Mouse (Mus musculus) liver, adult 2 months (tissue): ENCODE data around the gene Oas2. TPM values are rescaled to one million over a fixed set of nuclear protein-coding genes. Genes with fewer than 3 reads are reported as not detected.
A peak's percentile ranks its signal among the peaks of the same experiment; 100 is the strongest.

Source experiments
- DNase-seq: peaks from one replicate; pipeline ENCODE4 v3.0.0-alpha.2; 2011; ENCODE audit warnings: low read depth, low spot score; ENCODE audit errors: extremely low read depth
- H3K27ac ChIP-seq: fragments of 200-500 bp; replicated peaks from 2 replicates; pipeline ENCODE4 v1.5.1; 2012; ENCODE audit warnings: low read depth, mild to moderate bottlenecking, control low read depth, inconsistent platforms, low read length; ENCODE audit not compliant: insufficient read depth
- H3K27me3 ChIP-seq: fragments of 200-500 bp; 2 replicates; pipeline ENCODE4 v1.6.1; 2012; ENCODE audit warnings: mild to moderate bottlenecking, moderate library complexity, low read length, inconsistent platforms; ENCODE audit not compliant: control insufficient read depth, insufficient read depth
- H3K36me3 ChIP-seq: fragments of 200-500 bp; 2 replicates; pipeline ENCODE4 v1.6.1; 2012; ENCODE audit warnings: low read length, inconsistent platforms; ENCODE audit not compliant: control insufficient read depth, insufficient read depth
- H3K4me1 ChIP-seq: fragments of 200-500 bp; 2 replicates; pipeline ENCODE4 v1.6.1; 2011; ENCODE audit warnings: low read length; ENCODE audit not compliant: control insufficient read depth, insufficient read depth
- H3K4me3 ChIP-seq: fragments of 200-500 bp; 2 replicates; pipeline ENCODE4 v1.5.1; 2011; ENCODE audit warnings: low read depth, mild to moderate bottlenecking, control low read depth, low read length, moderate library complexity; ENCODE audit not compliant: insufficient read depth
- H3K79me2 ChIP-seq: fragments of 200-500 bp; 2 replicates; pipeline ENCODE4 v1.6.1; 2012; ENCODE audit warnings: inconsistent platforms, mild to moderate bottlenecking, low read length, moderate library complexity; ENCODE audit not compliant: control insufficient read depth, insufficient read depth
- H3K9ac ChIP-seq: fragments of 200-500 bp; 2 replicates; pipeline ENCODE4 v1.6.1; 2012; ENCODE audit warnings: low read depth, mild to moderate bottlenecking, control low read depth, inconsistent platforms, low read length
- CTCF ChIP-seq: fragments of 200-500 bp; IDR thresholded peaks from 2 replicates; pipeline ENCODE4 v1.5.1; 2011; ENCODE audit warnings: low read depth, low read length, control low read depth
- POLR2A ChIP-seq: fragments of 200-500 bp; IDR thresholded peaks from 2 replicates; pipeline ENCODE4 v1.6.1; 2011; ENCODE audit warnings: low read length, control low read depth; ENCODE audit not compliant: insufficient read depth; ENCODE audit errors: extremely low read depth
- WGBS: fragments of 180-500 bp; shearing (Covaris S2); methylation state at CpG from one replicate; pipeline ENCODE4 v1.1.7; 2018; 5-methylcytosine and 5-hydroxymethylcytosine counted together
- polyA plus RNA-seq: library from polyadenylated mRNA; depleted of rRNA; stranded (reverse); fragments of >200 nt; gene quantifications from 2 replicates; pipeline ENCODE4 v1.2.3, GENCODE M21; 2012
- total RNA-seq: library from RNA; depleted of rRNA; stranded (reverse); fragments of >200 nt; gene quantifications from 2 replicates; pipeline ENCODE4 v1.2.3, GENCODE M21; 2014

The Oas2 gene
- total and polyA plus RNA-seq, 2 experiments, result 1.8 to 5.4 TPM

GRCm38 (mm10) chr5:120729319-120729718 lies 20.3 kb downstream of the Oas2 start:
- TF ChIP-seq POLR2A, result no peak
- TF ChIP-seq CTCF, result no peak
- Histone ChIP-seq H3K36me3 (no peaks in the 10 kb centered on the region), H3K9ac (no peak overlapping the region), H3K4me1 (no peaks in the 10 kb centered on the region), H3K27me3 (0 out of 2 replicates have a peak, but pooled peaks cover 2% of the 10 kb centered on the region), H3K27ac (no peak overlapping the region), H3K4me3 (no peak overlapping the region), H3K79me2 (no peaks in the 10 kb centered on the region)
- WGBS, result 70% methylated on average over 10 of the region's 10 CpGs
- no peak for DNase-seq

- 66% methylated on average over 12 of the region's 12 CpGs for WGBS
- Histone ChIP-seq H3K4me3 (no peak overlapping the region), H3K9ac (no peak overlapping the region), H3K27me3 (0 out of 2 replicates have a peak, but pooled peaks cover 2% of the 10 kb centered on the region), H3K27ac (no peak overlapping the region), H3K79me2 (no peaks in the 10 kb centered on the region), H3K4me1 (no peaks in the 10 kb centered on the region), H3K36me3 (no peaks in the 10 kb centered on the region)
- no peak for TF ChIP-seq CTCF
- no peak for DNase-seq
Observed at GRCm38 (mm10) chr5:120725811-120726455, 23.7 kb downstream of the Oas2 start.

DNA sequence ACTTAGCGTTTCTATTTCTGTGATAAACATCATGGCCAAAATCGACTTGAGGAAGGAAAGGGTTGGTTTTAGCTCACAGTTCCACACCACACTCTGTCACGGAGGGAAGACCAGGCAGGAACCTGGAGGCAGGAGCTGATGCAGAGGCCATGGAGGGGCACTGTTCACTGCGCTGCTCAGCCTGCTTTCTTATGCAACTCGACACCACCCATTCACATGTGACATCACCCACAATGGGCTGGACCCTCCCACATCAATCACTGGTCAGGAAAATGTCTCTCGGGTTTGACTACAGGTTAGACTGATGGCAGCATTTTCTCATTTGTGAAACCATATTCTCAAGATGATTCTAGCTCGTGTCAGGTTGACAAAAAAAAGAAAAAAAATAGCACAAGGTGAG lies 28.6 kb downstream of the Oas2 start:
- Histone ChIP-seq H3K4me1 (no peaks in the 10 kb centered on the region), H3K9ac (no peak overlapping the region), H3K4me3 (no peak overlapping the region), H3K27me3 (no peaks in the 10 kb centered on the region), H3K79me2 (no peaks in the 10 kb centered on the region), H3K27ac (no peak overlapping the region), H3K36me3 (no peaks in the 10 kb centered on the region)
- TF ChIP-seq CTCF, result no peak
- no peak for TF ChIP-seq POLR2A
- WGBS, result 47% methylated on average over 7 of the region's 7 CpGs
- no peak for DNase-seq

DNA sequence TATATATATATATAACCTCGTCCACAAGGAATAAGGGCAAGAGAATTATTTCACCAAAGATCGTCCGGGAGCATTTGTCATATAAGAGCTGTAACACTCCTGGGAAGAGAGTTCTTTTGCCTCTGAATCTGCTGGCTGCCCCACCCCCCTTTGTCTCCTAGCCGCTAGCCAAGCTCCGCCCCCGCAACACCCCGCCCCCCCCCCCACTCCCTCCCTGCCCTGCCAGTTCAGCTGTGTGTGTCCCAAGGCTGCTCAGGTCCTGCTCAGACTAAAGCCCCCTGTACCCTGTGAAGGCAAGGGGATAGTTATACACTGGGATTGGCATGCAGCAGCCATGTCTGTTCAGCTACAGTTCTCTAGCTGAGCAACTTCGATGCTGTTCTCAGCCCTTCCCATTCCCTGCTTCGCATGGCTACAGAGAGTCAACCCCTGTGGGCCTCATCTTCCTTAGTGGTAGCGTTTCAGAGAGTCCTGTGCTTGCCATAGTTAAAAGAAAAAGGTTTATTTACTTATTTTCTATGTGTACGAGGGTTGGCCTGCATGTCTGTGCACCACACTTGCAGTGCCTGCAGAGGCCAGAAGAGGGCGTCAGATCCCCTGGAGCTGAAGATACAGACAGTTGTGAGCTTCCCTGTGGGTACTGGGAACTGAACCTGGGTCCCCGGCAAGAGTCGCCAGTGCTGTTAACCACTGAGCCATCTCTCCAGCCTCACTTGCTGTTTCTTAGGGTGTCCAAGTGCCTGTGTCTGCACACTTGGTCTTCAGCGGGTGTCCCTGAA lies 30.9 kb downstream of the Oas2 start:
- Histone ChIP-seq H3K79me2 (no peaks in the 10 kb centered on the region), H3K27me3 (no peaks in the 10 kb centered on the region), H3K4me1 (no peaks in the 10 kb centered on the region), H3K27ac (no peak overlapping the region), H3K9ac (no peak overlapping the region), H3K36me3 (no peaks in the 10 kb centered on the region), H3K4me3 (no peak overlapping the region)
- TF ChIP-seq POLR2A (no peak), CTCF (0 out of 2 replicates have a peak, but pooled peaks have one; percentile 6)
- 55% methylated on average over 15 of the region's 15 CpGs for WGBS
- no peak for DNase-seq

DNA sequence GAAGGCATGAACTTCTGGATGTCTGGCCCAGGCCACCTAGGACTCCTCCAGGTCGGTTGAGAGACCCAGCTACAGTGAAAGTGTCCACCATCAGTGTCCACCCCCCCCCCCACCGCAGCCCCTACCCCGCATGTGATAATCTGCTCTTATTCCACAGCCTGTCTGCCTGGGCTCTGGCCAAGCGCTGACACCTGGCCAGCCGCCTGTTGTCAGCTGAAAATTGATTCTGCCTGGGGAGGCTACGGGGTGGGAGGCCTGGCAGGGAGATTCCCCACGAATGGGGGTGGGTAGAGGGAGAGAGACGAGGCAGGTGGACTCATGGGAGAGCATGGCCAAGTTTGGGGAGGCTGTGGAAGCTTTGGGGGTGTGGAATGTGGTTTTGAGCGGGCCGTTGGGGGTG lies 32.5 kb downstream of the Oas2 start:
- Histone ChIP-seq H3K4me1 (no peaks in the 10 kb centered on the region), H3K4me3 (no peak overlapping the region), H3K36me3 (no peaks in the 10 kb centered on the region), H3K9ac (no peak overlapping the region), H3K27ac (no peak overlapping the region), H3K79me2 (no peaks in the 10 kb centered on the region), H3K27me3 (no peaks in the 10 kb centered on the region)
- no peak for TF ChIP-seq CTCF
- TF ChIP-seq POLR2A, result no peak
- DNase-seq, result no peak
- WGBS, result 63% methylated on average over 10 of the region's 10 CpGs

DNA sequence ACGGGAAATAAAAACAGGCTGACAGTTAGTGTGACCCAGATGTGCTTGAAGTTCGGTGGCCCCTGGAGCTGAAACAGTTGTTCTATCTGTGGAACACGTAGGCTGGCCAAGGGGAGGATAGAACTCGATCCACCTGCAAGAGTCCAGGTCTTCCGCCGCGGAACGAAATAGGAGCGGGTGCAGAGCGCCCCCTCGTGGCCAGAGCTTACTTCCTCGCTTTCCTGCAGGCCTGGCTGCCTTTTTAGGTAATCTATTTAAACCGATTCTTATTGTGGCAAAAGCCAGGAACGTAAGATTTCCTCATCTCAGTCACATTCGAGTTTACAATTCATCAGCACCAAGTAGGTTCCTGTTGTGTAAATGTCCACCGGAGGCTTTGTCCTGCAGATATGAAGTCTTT lies 35.3 kb downstream of the Oas2 start:
- Histone ChIP-seq H3K9ac (no peak overlapping the region), H3K4me3 (no peak overlapping the region), H3K79me2 (no peaks in the 10 kb centered on the region), H3K4me1 (no peaks in the 10 kb centered on the region), H3K27me3 (peaks cover 17% of the 10 kb centered on the region), H3K27ac (no peak overlapping the region), H3K36me3 (no peaks in the 10 kb centered on the region)
- 2% methylated on average over 16 of the region's 16 CpGs for WGBS
- TF ChIP-seq CTCF (peak; percentile 90), POLR2A (no peak)
- DNase-seq, result peak; percentile 19
